Mouse (Mus musculus): ENCODE measurements at regions not wholly inside any gene's neighbourhood (a gene's known extent, or its start where the extent isn't known, plus 50 kb on each side); places are given as distances from the start of the nearest gene placed in this dataset.

GRCm38 (mm10) chr7:69770313-69770979, 596.1 kb downstream of the Nr2f2 start:
- WGBS, result 72% methylated on average over 22 of the region's 22 CpGs
- ATAC-seq (ENCODE audit: insufficient number of reproducible peaks, insufficient read depth, low FRiP score, low read depth), result no peak

DNA sequence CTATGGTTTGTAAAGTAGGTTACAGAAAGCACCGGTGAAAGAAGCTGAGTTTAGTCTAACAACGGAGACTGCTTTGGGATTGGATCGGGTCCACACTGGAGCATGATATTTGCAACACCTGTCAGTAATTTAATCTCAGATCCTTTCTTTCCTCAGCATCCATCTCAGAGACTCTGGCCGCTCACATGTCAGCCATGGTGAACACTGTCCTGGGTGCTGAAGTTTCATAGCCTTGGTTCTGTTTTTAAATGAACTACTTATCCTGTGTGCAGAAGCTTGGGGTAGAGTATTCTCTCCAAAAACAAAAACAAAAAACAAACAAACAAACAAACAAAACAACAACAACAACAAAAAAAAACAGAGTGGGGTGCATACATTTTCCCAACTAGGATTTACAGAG, 600.1 kb downstream of the Nr2f2 start:
- no peaks in the 10 kb centered on the region for H3K9me3 ChIP-seq (ENCODE audit: control insufficient read depth, low read depth, low read length)
- H3K27me3 ChIP-seq (ENCODE audit: control insufficient read depth, insufficient read depth, low read length), result no peaks in the 10 kb centered on the region
- no peak overlapping the region for H3K4me2 ChIP-seq (replicated peaks; ENCODE audit: low read depth, low read length)
- H3K27ac ChIP-seq (ENCODE audit: low read length), result no peak overlapping the region
- no peak for ATAC-seq (ENCODE audit: insufficient number of reproducible peaks, insufficient read depth, low FRiP score, low read depth)
- no peaks in the 10 kb centered on the region for H3K4me1 ChIP-seq (ENCODE audit: control insufficient read depth, insufficient read depth, low read length)
- no peaks in the 10 kb centered on the region for H3K36me3 ChIP-seq (ENCODE audit: control insufficient read depth, insufficient read depth, low read length)
- no peak overlapping the region for H3K9ac ChIP-seq (replicated peaks; ENCODE audit: low read depth, low read length)
- WGBS, result 48% methylated on average over 4 of the region's 4 CpGs
- H3K4me3 ChIP-seq (ENCODE audit: low read depth, low read length), result no peak overlapping the region

More at GRCm38 (mm10) chr7:69770313-69770979, 596.1 kb downstream of the Nr2f2 start:
- Histone ChIP-seq H3K4me3 (ENCODE audit: low read depth, low read length) (no peak overlapping the region), H3K27ac (ENCODE audit: low read length) (no peak overlapping the region), H3K27me3 (ENCODE audit: control insufficient read depth, insufficient read depth, low read length) (no peaks in the 10 kb centered on the region), H3K9me3 (ENCODE audit: control insufficient read depth, low read depth, low read length) (no peaks in the 10 kb centered on the region), H3K9ac (replicated peaks; ENCODE audit: low read depth, low read length) (no peak overlapping the region), H3K4me1 (ENCODE audit: control insufficient read depth, insufficient read depth, low read length) (no peaks in the 10 kb centered on the region), H3K4me2 (replicated peaks; ENCODE audit: low read depth, low read length) (no peak overlapping the region), H3K36me3 (ENCODE audit: control insufficient read depth, insufficient read depth, low read length) (no peaks in the 10 kb centered on the region)

DNA sequence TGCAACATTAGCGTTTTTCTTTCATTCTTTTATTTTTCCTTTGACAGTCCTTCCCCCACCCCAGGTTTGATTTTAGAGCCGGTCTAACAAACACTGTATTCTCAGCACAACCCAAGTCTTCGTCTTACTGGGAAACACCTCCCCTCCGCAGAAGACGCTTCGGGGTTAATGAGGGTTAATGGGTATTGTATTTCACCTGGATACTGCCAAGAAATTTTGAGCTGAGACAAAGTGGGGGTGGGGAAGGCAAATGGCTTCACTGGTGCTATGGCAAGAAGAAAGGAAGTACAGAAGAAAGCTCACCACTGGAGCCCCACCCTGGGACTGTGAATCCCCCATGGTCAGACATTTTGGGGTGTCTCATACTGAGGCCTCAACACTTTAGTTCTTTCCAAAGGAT, 626.0 kb downstream of the Nr2f2 start:
- Histone ChIP-seq H3K27me3 (ENCODE audit: control insufficient read depth, insufficient read depth, low read length) (no peaks in the 10 kb centered on the region), H3K9ac (replicated peaks; ENCODE audit: low read depth, low read length) (no peak overlapping the region), H3K4me1 (ENCODE audit: control insufficient read depth, insufficient read depth, low read length) (no peaks in the 10 kb centered on the region), H3K4me2 (replicated peaks; ENCODE audit: low read depth, low read length) (no peak overlapping the region), H3K9me3 (ENCODE audit: control insufficient read depth, low read depth, low read length) (0 out of 2 replicates have a peak, but pooled peaks cover under 1% of the 10 kb centered on the region), H3K4me3 (ENCODE audit: low read depth, low read length) (no peak overlapping the region), H3K27ac (ENCODE audit: low read length) (no peak overlapping the region), H3K36me3 (ENCODE audit: control insufficient read depth, insufficient read depth, low read length) (no peaks in the 10 kb centered on the region)
- ATAC-seq (ENCODE audit: insufficient number of reproducible peaks, insufficient read depth, low FRiP score, low read depth), result no peak
- WGBS, result 49% methylated on average over 6 of the region's 6 CpGs

- Histone ChIP-seq H3K4me1 (ENCODE audit: control insufficient read depth, insufficient read depth, low read length) (no peaks in the 10 kb centered on the region), H3K27ac (ENCODE audit: low read length) (no peak overlapping the region), H3K9me3 (ENCODE audit: control insufficient read depth, low read depth, low read length) (0 out of 2 replicates have a peak, but pooled peaks cover 4% of the 10 kb centered on the region), H3K27me3 (ENCODE audit: control insufficient read depth, insufficient read depth, low read length) (no peaks in the 10 kb centered on the region), H3K4me2 (replicated peaks; ENCODE audit: low read depth, low read length) (no peak overlapping the region), H3K9ac (replicated peaks; ENCODE audit: low read depth, low read length) (no peak overlapping the region), H3K4me3 (ENCODE audit: low read depth, low read length) (no peak overlapping the region), H3K36me3 (ENCODE audit: control insufficient read depth, insufficient read depth, low read length) (no peaks in the 10 kb centered on the region)
- WGBS, result 81% methylated on average over 7 of the region's 7 CpGs
- ATAC-seq (ENCODE audit: insufficient number of reproducible peaks, insufficient read depth, low FRiP score, low read depth), result no peak
Observed at GRCm38 (mm10) chr7:69738998-69739397, 627.5 kb downstream of the Nr2f2 start.

GRCm38 (mm10) chr7:69715081-69715480, 651.5 kb downstream of the Nr2f2 start:
- Histone ChIP-seq H3K4me1 (ENCODE audit: control insufficient read depth, insufficient read depth, low read length) (0 out of 2 replicates have a peak, but pooled peaks cover 6% of the 10 kb centered on the region), H3K9ac (replicated peaks; ENCODE audit: low read depth, low read length) (no peak overlapping the region), H3K4me2 (replicated peaks; ENCODE audit: low read depth, low read length) (no peak overlapping the region), H3K4me3 (ENCODE audit: low read depth, low read length) (no peak overlapping the region), H3K27ac (ENCODE audit: low read length) (no peak overlapping the region), H3K36me3 (ENCODE audit: control insufficient read depth, insufficient read depth, low read length) (no peaks in the 10 kb centered on the region), H3K9me3 (ENCODE audit: control insufficient read depth, low read depth, low read length) (no peaks in the 10 kb centered on the region), H3K27me3 (ENCODE audit: control insufficient read depth, insufficient read depth, low read length) (no peaks in the 10 kb centered on the region)
- 94% methylated on average over 5 of the region's 5 CpGs for WGBS
- ATAC-seq (ENCODE audit: insufficient number of reproducible peaks, insufficient read depth, low FRiP score, low read depth), result no peak

DNA sequence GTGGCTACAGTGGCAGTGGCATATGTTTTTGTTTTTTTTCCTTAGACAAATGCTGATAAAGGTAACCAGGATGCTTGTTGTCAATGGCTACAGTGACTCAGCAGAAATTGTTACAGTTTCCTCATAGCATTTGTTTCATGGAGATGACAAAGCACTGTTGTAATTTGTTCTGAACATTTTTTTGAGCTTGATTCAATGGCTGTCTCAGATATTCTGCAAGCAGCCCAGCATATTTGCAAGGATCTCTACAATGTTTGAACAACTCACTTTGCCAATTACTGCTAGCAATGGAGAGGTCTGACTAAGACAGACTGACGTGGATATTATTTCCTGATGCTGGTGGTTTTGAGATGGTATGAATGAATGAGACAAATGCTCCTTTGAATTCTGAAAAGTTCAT, 696.3 kb downstream of the Nr2f2 start:
- no peaks in the 10 kb centered on the region for H3K4me1 ChIP-seq (ENCODE audit: control insufficient read depth, insufficient read depth, low read length)
- no peak overlapping the region for H3K4me3 ChIP-seq (ENCODE audit: low read depth, low read length)
- no peak overlapping the region for H3K4me2 ChIP-seq (replicated peaks; ENCODE audit: low read depth, low read length)
- no peak overlapping the region for H3K27ac ChIP-seq (ENCODE audit: low read length)
- H3K9ac ChIP-seq (replicated peaks; ENCODE audit: low read depth, low read length), result no peak overlapping the region
- H3K9me3 ChIP-seq (ENCODE audit: control insufficient read depth, low read depth, low read length), result no peaks in the 10 kb centered on the region
- no peaks in the 10 kb centered on the region for H3K36me3 ChIP-seq (ENCODE audit: control insufficient read depth, insufficient read depth, low read length)
- no peak for ATAC-seq (ENCODE audit: insufficient number of reproducible peaks, insufficient read depth, low FRiP score, low read depth)
- WGBS, result 73% methylated on average over 1 of the region's 1 CpGs
- no peaks in the 10 kb centered on the region for H3K27me3 ChIP-seq (ENCODE audit: control insufficient read depth, insufficient read depth, low read length)

- Histone ChIP-seq H3K27ac (ENCODE audit: low read length) (no peak overlapping the region), H3K9ac (replicated peaks; ENCODE audit: low read depth, low read length) (no peak overlapping the region), H3K4me1 (ENCODE audit: control insufficient read depth, insufficient read depth, low read length) (no peaks in the 10 kb centered on the region), H3K9me3 (ENCODE audit: control insufficient read depth, low read depth, low read length) (no peaks in the 10 kb centered on the region), H3K4me2 (replicated peaks; ENCODE audit: low read depth, low read length) (0 out of 2 replicates have a peak overlapping the region, but pooled peaks have one; percentile 10), H3K36me3 (ENCODE audit: control insufficient read depth, insufficient read depth, low read length) (no peaks in the 10 kb centered on the region), H3K4me3 (ENCODE audit: low read depth, low read length) (no peak overlapping the region), H3K27me3 (ENCODE audit: control insufficient read depth, insufficient read depth, low read length) (no peaks in the 10 kb centered on the region)
- ATAC-seq (ENCODE audit: insufficient number of reproducible peaks, insufficient read depth, low FRiP score, low read depth), result peak; percentile 63; the same call in 1 of the 2 replicates
- WGBS, result 5% methylated on average over 9 of the region's 9 CpGs
Observed at GRCm38 (mm10) chr7:69655583-69655982, 711.0 kb downstream of the Nr2f2 start.

- 81% methylated on average over 6 of the region's 6 CpGs for WGBS
- Histone ChIP-seq H3K4me3 (ENCODE audit: low read depth, low read length) (no peak overlapping the region), H3K36me3 (ENCODE audit: control insufficient read depth, insufficient read depth, low read length) (no peaks in the 10 kb centered on the region), H3K27me3 (ENCODE audit: control insufficient read depth, insufficient read depth, low read length) (no peaks in the 10 kb centered on the region), H3K4me1 (ENCODE audit: control insufficient read depth, insufficient read depth, low read length) (no peaks in the 10 kb centered on the region), H3K27ac (ENCODE audit: low read length) (no peak overlapping the region), H3K9me3 (ENCODE audit: control insufficient read depth, low read depth, low read length) (no peaks in the 10 kb centered on the region), H3K4me2 (replicated peaks; ENCODE audit: low read depth, low read length) (no peak overlapping the region), H3K9ac (replicated peaks; ENCODE audit: low read depth, low read length) (no peak overlapping the region)
- no peak for ATAC-seq (ENCODE audit: insufficient number of reproducible peaks, insufficient read depth, low FRiP score, low read depth)
Observed at GRCm38 (mm10) chr7:69645449-69645848, 721.1 kb downstream of the Nr2f2 start.

DNA sequence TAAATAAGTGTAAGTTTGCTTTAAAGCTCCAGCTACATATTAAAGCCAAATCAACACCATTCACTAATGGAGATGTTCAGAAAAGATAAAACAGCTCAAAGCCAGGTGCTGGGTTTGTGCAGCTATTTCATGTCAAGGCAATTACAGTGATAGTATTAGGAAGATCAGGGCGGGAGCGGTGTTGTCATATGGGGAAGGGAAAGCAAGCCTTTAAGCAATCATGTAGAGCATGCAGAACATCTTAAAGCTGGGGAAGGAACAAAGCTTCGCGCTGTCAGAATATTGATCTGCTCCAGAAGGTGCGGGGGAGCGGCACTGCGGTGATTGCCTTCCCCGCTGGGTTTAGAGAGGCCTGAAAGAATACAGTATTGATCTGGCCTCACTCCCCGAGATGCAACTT, 724.9 kb downstream of the Nr2f2 start:
- Histone ChIP-seq H3K4me3 (ENCODE audit: low read depth, low read length) (no peak overlapping the region), H3K4me2 (replicated peaks; ENCODE audit: low read depth, low read length) (no peak overlapping the region), H3K4me1 (ENCODE audit: control insufficient read depth, insufficient read depth, low read length) (no peaks in the 10 kb centered on the region), H3K9me3 (ENCODE audit: control insufficient read depth, low read depth, low read length) (no peaks in the 10 kb centered on the region), H3K27ac (ENCODE audit: low read length) (no peak overlapping the region), H3K9ac (replicated peaks; ENCODE audit: low read depth, low read length) (no peak overlapping the region), H3K27me3 (ENCODE audit: control insufficient read depth, insufficient read depth, low read length) (no peaks in the 10 kb centered on the region), H3K36me3 (ENCODE audit: control insufficient read depth, insufficient read depth, low read length) (no peaks in the 10 kb centered on the region)
- 45% methylated on average over 9 of the region's 9 CpGs for WGBS
- no peak for ATAC-seq (ENCODE audit: insufficient number of reproducible peaks, insufficient read depth, low FRiP score, low read depth)
